Mouse (Mus musculus) erythroblast, embryonic 14.5 days (primary cell): Measurements from ENCODE around the gene Apeh.

ENCODE experiments used
- GATA1 ChIP-seq: IDR thresholded peaks from 2 replicates; pipeline ENCODE4 v1.6.1; 2012; ENCODE audit warnings: low read length, inconsistent platforms, mixed read lengths
- TAL1 ChIP-seq: IDR thresholded peaks from 3 replicates; pipeline ENCODE4 v1.6.1; 2012; ENCODE audit warnings: low read length, inconsistent platforms, mixed read lengths

- no peak for TF ChIP-seq GATA1
- TF ChIP-seq TAL1 = no peak
Observed at GRCm38 (mm10) chr9:108056361-108057261, 37.8 kb downstream of the Apeh start.
